Mouse (Mus musculus) liver, adult 2 months (tissue): Measurements from ENCODE around the gene Mdm4. TPM values are rescaled to one million over a fixed set of nuclear protein-coding genes. Genes with fewer than 3 reads are reported as not detected.

ENCODE experiments used
- DNase-seq: peaks from one replicate; pipeline ENCODE4 v3.0.0-alpha.2; 2011; ENCODE audit warnings: low read depth, low spot score; ENCODE audit errors: extremely low read depth
- H3K27ac ChIP-seq: fragments of 200-500 bp; replicated peaks from 2 replicates; pipeline ENCODE4 v1.5.1; 2012; ENCODE audit warnings: low read depth, mild to moderate bottlenecking, control low read depth, inconsistent platforms, low read length; ENCODE audit not compliant: insufficient read depth
- H3K27me3 ChIP-seq: fragments of 200-500 bp; 2 replicates; pipeline ENCODE4 v1.6.1; 2012; ENCODE audit warnings: mild to moderate bottlenecking, moderate library complexity, low read length, inconsistent platforms; ENCODE audit not compliant: control insufficient read depth, insufficient read depth
- H3K36me3 ChIP-seq: fragments of 200-500 bp; 2 replicates; pipeline ENCODE4 v1.6.1; 2012; ENCODE audit warnings: low read length, inconsistent platforms; ENCODE audit not compliant: control insufficient read depth, insufficient read depth
- H3K4me1 ChIP-seq: fragments of 200-500 bp; 2 replicates; pipeline ENCODE4 v1.6.1; 2011; ENCODE audit warnings: low read length; ENCODE audit not compliant: control insufficient read depth, insufficient read depth
- H3K4me3 ChIP-seq: fragments of 200-500 bp; 2 replicates; pipeline ENCODE4 v1.5.1; 2011; ENCODE audit warnings: low read depth, mild to moderate bottlenecking, control low read depth, low read length, moderate library complexity; ENCODE audit not compliant: insufficient read depth
- H3K79me2 ChIP-seq: fragments of 200-500 bp; 2 replicates; pipeline ENCODE4 v1.6.1; 2012; ENCODE audit warnings: inconsistent platforms, mild to moderate bottlenecking, low read length, moderate library complexity; ENCODE audit not compliant: control insufficient read depth, insufficient read depth
- H3K9ac ChIP-seq: fragments of 200-500 bp; 2 replicates; pipeline ENCODE4 v1.6.1; 2012; ENCODE audit warnings: low read depth, mild to moderate bottlenecking, control low read depth, inconsistent platforms, low read length
- CTCF ChIP-seq: fragments of 200-500 bp; IDR thresholded peaks from 2 replicates; pipeline ENCODE4 v1.5.1; 2011; ENCODE audit warnings: low read depth, low read length, control low read depth
- POLR2A ChIP-seq: fragments of 200-500 bp; IDR thresholded peaks from 2 replicates; pipeline ENCODE4 v1.6.1; 2011; ENCODE audit warnings: low read length, control low read depth; ENCODE audit not compliant: insufficient read depth; ENCODE audit errors: extremely low read depth
- WGBS: fragments of 180-500 bp; shearing (Covaris S2); methylation state at CpG from one replicate; pipeline ENCODE4 v1.1.7; 2018; 5-methylcytosine and 5-hydroxymethylcytosine counted together
- polyA plus RNA-seq: library from polyadenylated mRNA; depleted of rRNA; stranded (reverse); fragments of >200 nt; gene quantifications from 2 replicates; pipeline ENCODE4 v1.2.3, GENCODE M21; 2012
- total RNA-seq: library from RNA; depleted of rRNA; stranded (reverse); fragments of >200 nt; gene quantifications from 2 replicates; pipeline ENCODE4 v1.2.3, GENCODE M21; 2014

Gene Mdm4
- total and polyA plus RNA-seq, 2 experiments, result 14.3 to 41.8 TPM

- Histone ChIP-seq H3K4me3 (no peak overlapping the region), H3K36me3 (peaks cover 14% of the 10 kb centered on the region), H3K4me1 (no peaks in the 10 kb centered on the region), H3K27ac (no peak overlapping the region), H3K79me2 (no peaks in the 10 kb centered on the region), H3K27me3 (no peaks in the 10 kb centered on the region), H3K9ac (no peak overlapping the region)
- DNase-seq, result no peak
- WGBS, result 91% methylated on average over 6 of the region's 6 CpGs
- no peak for TF ChIP-seq CTCF
- TF ChIP-seq POLR2A, result no peak
Observed at GRCm38 (mm10) chr1:132981232-132981631, 49.1 kb downstream of the Mdm4 start.

- Histone ChIP-seq H3K36me3 (no peaks in the 10 kb centered on the region), H3K9ac (no peak overlapping the region), H3K4me3 (no peak overlapping the region), H3K27me3 (no peaks in the 10 kb centered on the region), H3K79me2 (no peaks in the 10 kb centered on the region), H3K4me1 (no peaks in the 10 kb centered on the region), H3K27ac (no peak overlapping the region)
- 56% methylated on average over 1 of the region's 1 CpGs for WGBS
- DNase-seq, result no peak
- no peak for TF ChIP-seq CTCF
- no peak for TF ChIP-seq POLR2A
Observed at GRCm38 (mm10) chr1:132977402-132977801, 53.0 kb downstream of the Mdm4 start.

GRCm38 (mm10) chr1:132968659-132969058 is 61.7 kb downstream of the Mdm4 start:
- DNase-seq, result peak; percentile 29
- TF ChIP-seq POLR2A (no peak), CTCF (peak; percentile 71)
- WGBS, result 30% methylated on average over 6 of the region's 6 CpGs
- Histone ChIP-seq H3K27me3 (no peaks in the 10 kb centered on the region), H3K4me1 (no peaks in the 10 kb centered on the region), H3K27ac (no peak overlapping the region), H3K9ac (no peak overlapping the region), H3K4me3 (no peak overlapping the region), H3K79me2 (no peaks in the 10 kb centered on the region), H3K36me3 (no peaks in the 10 kb centered on the region)

GRCm38 (mm10) chr1:132964691-132965090 is 65.7 kb downstream of the Mdm4 start:
- Histone ChIP-seq H3K27ac (no peak overlapping the region), H3K36me3 (no peaks in the 10 kb centered on the region), H3K9ac (no peak overlapping the region), H3K4me1 (no peaks in the 10 kb centered on the region), H3K4me3 (no peak overlapping the region), H3K27me3 (no peaks in the 10 kb centered on the region), H3K79me2 (no peaks in the 10 kb centered on the region)
- 65% methylated on average over 4 of the region's 4 CpGs for WGBS
- DNase-seq, result no peak
- TF ChIP-seq CTCF (no peak), POLR2A (no peak)

- TF ChIP-seq CTCF (no peak), POLR2A (no peak)
- Histone ChIP-seq H3K27me3 (no peaks in the 10 kb centered on the region), H3K4me3 (no peak overlapping the region), H3K36me3 (no peaks in the 10 kb centered on the region), H3K27ac (no peak overlapping the region), H3K79me2 (no peaks in the 10 kb centered on the region), H3K4me1 (no peaks in the 10 kb centered on the region), H3K9ac (no peak overlapping the region)
- 92% methylated on average over 2 of the region's 2 CpGs for WGBS
- no peak for DNase-seq
Observed at GRCm38 (mm10) chr1:132964106-132964505, 66.3 kb downstream of the Mdm4 start.

- Histone ChIP-seq H3K4me1 (no peaks in the 10 kb centered on the region), H3K27me3 (no peaks in the 10 kb centered on the region), H3K9ac (no peak overlapping the region), H3K27ac (no peak overlapping the region), H3K4me3 (no peak overlapping the region), H3K79me2 (no peaks in the 10 kb centered on the region), H3K36me3 (no peaks in the 10 kb centered on the region)
- DNase-seq, result no peak
- TF ChIP-seq POLR2A (no peak), CTCF (no peak)
- 94% methylated on average over 3 of the region's 3 CpGs for WGBS
Observed at GRCm38 (mm10) chr1:132961751-132962150, 68.6 kb downstream of the Mdm4 start.
